Mouse (Mus musculus) cerebellum, postnatal 4 days (tissue): ENCODE measurements at regions not wholly inside any gene's neighbourhood (a gene's known extent, or its start where the extent isn't known, plus 50 kb on each side); places are given as distances from the start of the nearest gene placed in this dataset.

Source experiments
- DNase-seq, 2 experiments: peaks; one replicate each; pipeline ENCODE4 v3.0.0; 2022; ENCODE audit warnings: low spot score in 2 of 2, mixed read lengths in 1 of 2

DNA sequence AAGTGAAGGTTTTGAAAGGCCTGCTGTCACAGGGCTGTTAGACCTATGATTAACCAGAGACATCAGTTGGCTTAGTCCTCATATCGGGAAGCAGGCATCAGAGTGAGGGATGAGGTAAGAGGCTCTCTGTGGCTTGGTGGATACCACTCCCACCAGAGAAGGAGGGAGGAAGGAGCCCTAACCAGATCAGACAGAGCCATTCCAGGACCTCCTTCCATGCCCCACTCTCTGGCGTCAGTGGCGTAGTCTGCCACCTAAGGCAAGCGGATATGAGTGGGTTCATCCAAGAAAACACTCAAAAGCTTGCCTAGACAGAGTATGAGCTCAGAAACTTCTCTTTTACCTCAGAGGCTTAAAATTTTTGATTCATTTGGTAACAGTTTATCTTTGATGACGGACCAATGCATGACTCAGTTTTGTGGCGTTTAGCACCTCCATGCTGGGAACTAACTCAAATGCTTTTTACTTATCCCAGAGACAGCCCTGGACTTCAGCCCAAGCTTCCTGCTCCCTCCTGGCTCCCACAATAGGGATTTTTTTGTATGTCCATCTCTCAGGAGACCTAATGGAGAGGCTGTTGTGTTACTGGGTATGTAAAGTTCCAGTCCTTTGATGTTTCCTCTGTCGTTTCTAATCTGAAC is 367.5 kb upstream of the Rasgrp1 start:
- DNase-seq: no peak

DNA sequence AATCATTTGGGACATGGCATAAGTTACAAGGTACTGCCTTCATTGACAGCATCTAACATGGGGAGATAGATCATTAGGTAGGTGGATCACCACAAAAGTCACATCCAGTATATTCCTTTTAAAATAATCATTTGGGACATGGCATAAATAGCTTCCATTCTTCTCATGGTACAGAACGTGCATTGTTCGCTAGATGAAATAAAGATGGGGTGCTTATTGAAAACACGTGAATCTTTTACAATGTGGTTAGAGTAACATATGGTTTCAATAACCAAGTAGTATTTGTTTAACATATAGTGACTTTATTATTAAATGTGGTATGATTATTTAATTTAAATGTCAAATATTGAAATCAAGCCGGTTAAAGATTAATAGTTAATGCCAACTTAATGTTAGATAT is 381.3 kb upstream of the Rasgrp1 start:
- DNase-seq: no peak

GRCm38 (mm10) chr2:117731253-117731652 is 380.4 kb upstream of the Thbs1 start:
- no peak for DNase-seq

- no peak for DNase-seq
Observed at GRCm38 (mm10) chr2:117742413-117742812, 369.3 kb upstream of the Thbs1 start.

DNA sequence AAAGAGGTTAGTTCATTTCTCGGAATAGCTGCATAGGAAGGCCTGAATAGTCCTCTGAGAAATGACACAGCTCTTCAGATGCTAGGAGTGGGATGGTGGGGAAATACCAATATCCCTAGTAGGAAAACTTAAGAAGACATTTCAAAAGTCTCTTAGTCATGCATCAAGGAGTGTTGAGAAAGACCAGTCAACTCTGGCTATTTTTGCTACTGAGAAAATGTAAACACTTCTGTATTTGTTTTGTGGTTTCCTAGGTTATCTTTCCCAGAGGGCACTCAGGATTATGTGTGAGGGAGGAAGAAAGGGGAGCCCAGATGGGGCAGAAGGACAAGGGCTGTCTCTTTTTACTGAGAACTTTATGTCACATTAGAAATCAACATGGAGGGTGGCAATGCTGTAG is 367.8 kb upstream of the Thbs1 start:
- DNase-seq: no peak

DNA sequence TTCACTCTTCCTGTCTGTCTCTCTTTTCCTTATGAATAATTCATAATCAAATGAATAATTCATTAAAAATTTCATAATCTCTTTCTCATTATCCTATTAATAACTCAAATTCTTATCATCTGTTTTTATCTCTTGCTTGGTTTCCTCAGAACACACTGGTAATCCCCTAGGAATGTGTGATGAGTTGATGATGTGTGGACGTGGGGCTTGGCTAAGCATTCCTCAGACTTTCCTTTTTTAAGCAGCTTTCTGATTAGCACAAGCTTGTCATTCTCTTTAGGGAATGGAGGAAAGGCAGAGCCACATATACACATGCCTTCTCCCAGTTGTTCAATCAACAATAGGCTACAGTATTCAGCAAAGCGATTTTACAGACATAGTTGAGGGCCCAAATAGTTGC is 365.9 kb upstream of the Thbs1 start:
- no peak for DNase-seq

DNA sequence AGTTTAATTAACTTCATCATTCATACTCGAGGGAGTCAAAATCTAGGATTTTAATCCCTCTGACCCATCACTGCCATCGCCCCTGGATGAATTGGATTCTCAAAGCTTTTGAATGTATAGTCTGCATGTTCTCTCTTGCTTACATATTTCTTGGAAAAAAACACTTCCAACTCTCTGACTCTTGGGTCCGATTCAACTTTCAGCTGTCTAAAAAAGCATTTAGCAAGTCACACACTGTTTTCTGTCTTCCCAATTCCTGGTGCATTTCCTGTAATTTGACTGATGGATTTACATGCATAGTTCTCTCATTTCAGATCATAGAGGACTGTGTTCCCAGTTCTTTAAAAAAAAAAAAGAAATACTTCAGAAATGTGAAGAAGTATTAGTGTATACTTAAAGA is 364.5 kb upstream of the Thbs1 start:
- no peak for DNase-seq

GRCm38 (mm10) chr2:117748892-117749291 is 362.8 kb upstream of the Thbs1 start:
- no peak for DNase-seq

GRCm38 (mm10) chr2:117759491-117760013 is 352.1 kb upstream of the Thbs1 start:
- DNase-seq: no peak

DNA sequence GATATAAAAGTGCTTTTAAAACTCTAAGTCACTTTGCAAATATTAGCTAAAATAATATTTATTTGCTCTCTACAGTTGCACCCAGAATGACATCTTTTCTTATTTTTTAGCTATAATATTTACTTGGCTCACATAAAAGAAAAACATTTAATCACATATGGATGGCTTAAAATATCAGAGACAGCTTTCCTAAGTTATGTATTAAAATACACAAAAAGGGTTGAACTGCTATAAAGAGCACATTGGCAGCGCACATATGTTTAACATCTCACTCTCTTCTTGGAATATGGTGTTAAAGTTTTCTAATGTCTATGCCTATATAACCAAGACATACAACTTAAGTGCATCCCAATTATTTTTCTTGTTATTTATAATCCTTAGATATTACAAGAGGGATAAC is 348.0 kb upstream of the Thbs1 start:
- DNase-seq: no peak

DNA sequence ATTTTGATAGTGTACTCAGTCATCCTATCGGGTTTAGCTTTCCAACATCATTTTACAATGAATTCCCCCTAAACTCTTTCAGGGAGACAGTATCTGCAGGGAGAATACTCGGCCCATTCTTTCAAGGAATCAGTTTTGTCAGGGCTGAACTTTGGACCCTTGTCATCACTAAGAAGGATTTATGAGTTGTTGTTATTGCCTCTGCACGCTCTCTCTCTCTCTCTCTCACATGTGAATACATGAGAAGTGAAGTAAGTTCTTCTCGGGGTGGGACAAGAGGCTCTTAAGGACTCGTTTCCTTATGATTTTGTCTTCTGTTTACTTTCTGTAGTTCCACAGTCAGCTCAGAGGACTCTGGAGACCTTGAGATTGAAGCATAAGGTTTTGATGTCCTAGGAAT is 346.1 kb upstream of the Thbs1 start:
- no peak for DNase-seq

- DNase-seq: no peak
Observed at GRCm38 (mm10) chr2:117766450-117766849, 345.2 kb upstream of the Thbs1 start.

DNA sequence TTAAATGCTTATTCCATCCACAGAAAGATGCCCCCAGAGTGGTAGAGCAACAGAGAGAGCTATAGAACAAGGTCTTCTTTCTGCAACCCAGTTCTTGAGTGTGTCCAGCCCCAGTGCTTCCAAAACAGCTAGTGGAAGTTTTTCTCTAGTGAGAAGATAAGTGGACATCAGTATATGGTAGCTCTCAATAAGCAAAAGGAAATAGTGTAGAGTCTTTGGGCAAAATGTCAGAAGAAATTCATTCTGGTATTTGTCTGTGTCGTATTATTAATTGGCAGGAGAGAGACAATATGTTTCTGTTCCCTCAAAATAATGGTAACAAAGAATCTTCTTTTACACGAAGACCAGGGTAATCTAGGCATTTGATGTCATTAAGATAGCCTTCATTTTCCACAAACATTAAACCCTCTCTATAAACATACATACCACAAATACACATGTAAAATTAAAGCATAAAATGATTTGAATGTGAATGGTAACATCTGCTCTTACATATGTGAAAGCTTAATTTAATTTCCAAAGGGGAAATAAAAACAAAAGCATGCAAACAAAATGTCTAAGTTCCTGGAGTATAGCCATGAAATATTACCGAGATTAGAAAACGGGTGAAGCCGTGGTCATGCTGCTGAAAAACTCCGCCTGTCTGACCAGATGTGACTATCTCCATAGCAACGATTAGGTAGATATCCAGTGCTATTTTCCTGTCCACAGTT is 342.1 kb upstream of the Thbs1 start:
- DNase-seq: no peak

DNA sequence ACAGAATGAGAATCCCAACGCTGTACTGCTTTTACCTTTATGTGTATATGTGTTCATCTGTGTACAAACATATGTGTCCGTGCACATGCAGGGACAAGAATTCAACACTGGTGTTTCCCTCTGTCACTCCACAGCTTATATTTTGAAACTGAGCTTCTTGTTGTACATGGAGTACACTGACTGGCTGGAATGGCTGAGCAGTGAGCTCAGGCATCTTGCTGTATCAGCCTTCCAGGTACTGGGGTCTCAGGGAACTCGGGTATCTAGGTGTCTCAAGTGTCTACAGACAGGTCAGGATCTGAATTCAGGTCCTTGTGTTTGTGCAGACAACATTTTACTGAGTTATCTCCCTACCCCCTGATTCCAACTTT is 341.6 kb upstream of the Thbs1 start:
- DNase-seq: no peak

DNA sequence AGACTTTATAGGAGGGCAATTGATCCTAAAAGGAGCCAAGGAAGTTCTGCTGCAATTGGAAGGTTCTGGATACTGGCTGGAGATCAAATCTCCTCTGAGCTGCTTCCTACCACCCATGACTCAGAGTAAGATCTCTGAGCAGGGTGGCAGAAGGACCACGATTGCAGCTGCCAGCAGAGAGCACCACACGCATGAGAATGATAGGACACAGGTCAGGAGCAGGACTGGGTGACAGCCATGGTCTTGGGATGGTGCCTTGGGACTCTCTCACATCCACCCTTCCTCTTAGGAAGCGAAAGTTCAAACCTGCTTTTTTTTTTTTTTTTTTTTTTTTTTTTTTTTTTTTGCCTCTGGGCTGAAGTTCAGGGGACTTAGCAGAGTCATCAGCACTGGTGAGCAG is 331.4 kb upstream of the Thbs1 start:
- DNase-seq: no peak

- no peak for DNase-seq
Observed at GRCm38 (mm10) chr2:117780816-117781215, 330.9 kb upstream of the Thbs1 start.

- no peak for DNase-seq
Observed at GRCm38 (mm10) chr2:117787321-117787720, 324.4 kb upstream of the Thbs1 start.

GRCm38 (mm10) chr2:117794285-117794684 is 317.4 kb upstream of the Thbs1 start:
- no peak for DNase-seq

- DNase-seq: no peak
Observed at GRCm38 (mm10) chr2:117801946-117802600, 309.6 kb upstream of the Thbs1 start.

GRCm38 (mm10) chr2:117802686-117803085 is 309.0 kb upstream of the Thbs1 start:
- no peak for DNase-seq

DNA sequence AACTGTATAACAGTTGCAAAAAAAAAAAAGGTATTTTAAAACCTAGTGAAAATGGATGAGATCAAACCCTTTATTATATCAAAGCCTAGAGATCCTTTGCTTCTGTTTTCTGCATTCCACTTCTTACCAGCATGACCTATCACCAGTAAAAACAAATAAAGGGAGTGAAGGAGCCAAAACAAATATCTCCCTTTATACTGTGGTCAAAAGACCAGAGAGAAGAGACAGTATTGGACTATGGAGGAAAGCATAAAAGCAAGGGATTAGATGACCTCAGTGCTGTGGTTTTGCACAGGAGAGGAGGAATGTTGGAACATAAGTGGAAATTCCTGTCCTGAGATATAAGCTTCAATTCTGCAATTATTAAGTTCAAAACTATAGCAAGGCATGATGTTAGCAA is 307.0 kb upstream of the Thbs1 start:
- no peak for DNase-seq

DNA sequence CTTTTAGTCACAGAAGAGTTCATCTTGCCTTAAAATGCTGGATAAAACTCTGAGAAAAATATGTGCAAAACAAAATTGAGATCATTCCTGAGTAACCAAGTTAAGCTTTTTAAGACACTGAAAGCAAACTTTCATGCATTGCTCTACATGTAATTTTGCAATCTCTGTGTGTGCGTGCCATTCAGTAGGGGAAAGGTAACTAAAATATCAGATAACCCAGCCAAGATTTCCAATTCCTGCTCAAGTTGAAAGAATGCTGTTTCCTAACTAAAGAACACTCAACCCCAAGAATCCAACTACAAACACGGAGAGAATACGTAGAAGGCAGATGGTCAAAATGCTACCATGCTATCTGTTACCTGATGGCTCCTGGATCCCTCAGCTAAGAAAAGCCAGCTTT is 304.6 kb upstream of the Thbs1 start:
- no peak for DNase-seq

DNA sequence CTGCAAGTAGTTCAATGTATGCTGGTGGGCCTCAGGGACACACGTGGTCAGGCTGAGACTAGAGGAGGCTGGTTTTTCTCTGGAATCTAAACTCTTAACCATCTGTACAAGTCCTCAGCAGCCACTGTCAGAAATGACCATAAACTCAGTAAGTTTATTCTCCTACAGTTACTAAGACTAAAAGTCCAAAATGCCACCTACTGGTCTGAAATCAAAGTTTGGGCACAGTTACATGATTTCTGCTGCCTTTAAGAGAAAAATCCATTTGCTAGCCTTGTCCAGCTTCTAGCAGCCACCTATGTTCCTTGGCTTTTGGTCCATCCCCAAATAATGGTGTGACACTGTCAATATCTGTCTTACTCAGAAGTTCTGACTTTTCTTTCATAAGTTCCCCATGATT is 300.2 kb upstream of the Thbs1 start:
- no peak for DNase-seq
